Mouse (Mus musculus): ENCODE results near the gene Igfbp1. TPM values are rescaled to one million over a fixed set of nuclear protein-coding genes. Genes with fewer than 3 reads are reported as not detected.

Gene Igfbp1
- total RNA-seq, 2 experiments from 2014 or later: not detected

GRCm38 (mm10) chr11:7226810-7227550 is 29.4 kb downstream of the Igfbp1 start:
- no peak for ATAC-seq (replicated peaks; ENCODE audit: low FRiP score, low TSS enrichment, poor library complexity, severe bottlenecking)

GRCm38 (mm10) chr11:7228107-7228506 is 30.5 kb downstream of the Igfbp1 start:
- no peak for ATAC-seq (replicated peaks; ENCODE audit: low FRiP score, low TSS enrichment, poor library complexity, severe bottlenecking)

- ATAC-seq (replicated peaks; ENCODE audit: low FRiP score, low TSS enrichment, poor library complexity, severe bottlenecking): no peak
Observed at GRCm38 (mm10) chr11:7230000-7230399, 32.4 kb downstream of the Igfbp1 start.

GRCm38 (mm10) chr11:7231958-7232357 is 34.4 kb downstream of the Igfbp1 start:
- ATAC-seq (replicated peaks; ENCODE audit: low FRiP score, low TSS enrichment, poor library complexity, severe bottlenecking): no peak

- no peak for ATAC-seq (replicated peaks; ENCODE audit: low FRiP score, low TSS enrichment, poor library complexity, severe bottlenecking)
Observed at GRCm38 (mm10) chr11:7233333-7233732, 35.8 kb downstream of the Igfbp1 start.

GRCm38 (mm10) chr11:7234436-7234835 is 36.9 kb downstream of the Igfbp1 start:
- no peak for ATAC-seq (replicated peaks; ENCODE audit: low FRiP score, low TSS enrichment, poor library complexity, severe bottlenecking)

GRCm38 (mm10) chr11:7234981-7235609 is 37.5 kb downstream of the Igfbp1 start:
- no peak for ATAC-seq (replicated peaks; ENCODE audit: low FRiP score, low TSS enrichment, poor library complexity, severe bottlenecking)

GRCm38 (mm10) chr11:7236751-7237150 is 39.2 kb downstream of the Igfbp1 start:
- no peak for ATAC-seq (replicated peaks; ENCODE audit: low FRiP score, low TSS enrichment, poor library complexity, severe bottlenecking)

- no peak for ATAC-seq (replicated peaks; ENCODE audit: low FRiP score, low TSS enrichment, poor library complexity, severe bottlenecking)
Observed at GRCm38 (mm10) chr11:7237712-7238111, 40.1 kb downstream of the Igfbp1 start.

- no peak for ATAC-seq (replicated peaks; ENCODE audit: low FRiP score, low TSS enrichment, poor library complexity, severe bottlenecking)
Observed at GRCm38 (mm10) chr11:7238546-7238945, 41.0 kb downstream of the Igfbp1 start.

GRCm38 (mm10) chr11:7239041-7239740 is 41.6 kb downstream of the Igfbp1 start:
- ATAC-seq (replicated peaks; ENCODE audit: low FRiP score, low TSS enrichment, poor library complexity, severe bottlenecking): no peak

- no peak for ATAC-seq (replicated peaks; ENCODE audit: low FRiP score, low TSS enrichment, poor library complexity, severe bottlenecking)
Observed at GRCm38 (mm10) chr11:7244782-7245181, 47.2 kb downstream of the Igfbp1 start.

- ATAC-seq (replicated peaks; ENCODE audit: low FRiP score, low TSS enrichment, poor library complexity, severe bottlenecking): no peak
Observed at GRCm38 (mm10) chr11:7250415-7250814, 52.8 kb downstream of the Igfbp1 start.

- no peak for ATAC-seq (replicated peaks; ENCODE audit: low FRiP score, low TSS enrichment, poor library complexity, severe bottlenecking)
Observed at GRCm38 (mm10) chr11:7250870-7251269, 53.3 kb downstream of the Igfbp1 start.

Other genes with a start within 250 kb of the Igfbp1 start
- gene Adcy1, start 134.3 kb upstream of the Igfbp1 start, total RNA-seq (2014; fragmentation: Nextera tagmentation): not detected in 2 replicates
- gene Adcy1, start 134.3 kb upstream of the Igfbp1 start, total RNA-seq (2017): not detected in 2 replicates
- not detected in 2 replicates for gene Gm11985, start 9.2 kb upstream of the Igfbp1 start, total RNA-seq (2014; fragmentation: Nextera tagmentation)
- not detected in 2 replicates for gene Gm11985, start 9.2 kb upstream of the Igfbp1 start, total RNA-seq (2017)
- gene Igfbp3, start 16.1 kb downstream of the Igfbp1 start, total RNA-seq (2014; fragmentation: Nextera tagmentation): not detected in 2 replicates
- not detected in 2 replicates for gene Igfbp3, start 16.1 kb downstream of the Igfbp1 start, total RNA-seq (2017)

Data from megakaryocyte-erythroid progenitor cell, adult 5-6 weeks (primary cell).